In the genomic region with DNA sequence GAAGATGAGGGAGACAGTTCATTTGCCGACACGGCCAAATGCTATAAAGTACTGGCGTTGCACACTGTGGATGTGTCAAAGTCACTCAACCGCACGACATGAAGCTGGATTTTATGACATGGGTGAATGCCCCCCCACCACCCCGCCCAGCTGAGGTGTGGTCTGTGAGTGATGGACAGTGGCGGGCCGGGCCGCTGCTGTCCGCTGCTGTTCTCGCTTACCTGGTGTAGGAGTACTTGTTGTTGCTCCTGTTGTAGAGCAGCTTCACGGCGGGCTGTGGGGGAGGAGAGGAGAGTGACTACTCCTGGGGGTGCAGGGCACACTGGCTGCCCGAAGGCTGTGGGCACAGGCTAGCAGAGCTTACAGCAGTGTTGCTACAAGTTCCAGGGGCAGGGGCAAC, we compare ENCODE assay signal across 31 mouse cellular contexts.
"Had no signal": no experiment of that assay in that cellular context is flagged by ENCODE, and none has a peak within 500 bp of the region (broad histone marks: within the 10 kb centered on the region; RNA-seq: fewer than 3 reads in every experiment).

No protein-coding gene starts in this region.

- H3K27ac ChIP-seq: left cerebral cortex, adult 2 months; limb, embryonic 12.5 days; limb, embryonic 13.5 days; limb, embryonic 15.5 days; liver, embryonic 12.5 days; liver, embryonic 13.5 days; liver, embryonic 14.5 days; liver, embryonic 15.5 days; macrophage; midbrain, embryonic 10.5 days; midbrain, embryonic 12.5 days; midbrain, embryonic 15.5 days; neural tube, embryonic 12.5 days; neural tube, embryonic 13.5 days had no signal

- ATAC-seq: liver, embryonic 12.5 days; liver, postnatal 0 days; midbrain, embryonic 15.5 days; midbrain, embryonic 16.5 days had no signal

- H3K9ac ChIP-seq: limb, embryonic 12.5 days; limb, embryonic 13.5 days; limb, embryonic 15.5 days; liver, embryonic 12.5 days; liver, embryonic 13.5 days; liver, embryonic 14.5 days; liver, embryonic 15.5 days; liver, postnatal 0 days; lung, embryonic 14.5 days; lung, embryonic 15.5 days; midbrain, embryonic 12.5 days; midbrain, embryonic 15.5 days; neural tube, embryonic 12.5 days; neural tube, embryonic 13.5 days had no signal

- H3K9me3 ChIP-seq: limb, embryonic 10.5 days; limb, embryonic 12.5 days; limb, embryonic 13.5 days; limb, embryonic 15.5 days; liver, embryonic 12.5 days; liver, embryonic 13.5 days; liver, embryonic 15.5 days; lung, embryonic 15.5 days; megakaryocyte, embryonic 14.5 days; midbrain, embryonic 10.5 days; midbrain, embryonic 12.5 days; midbrain, embryonic 15.5 days; neural tube, embryonic 12.5 days; neural tube, embryonic 13.5 days had no signal

- H3K27me3 ChIP-seq: limb, embryonic 12.5 days; limb, embryonic 13.5 days; limb, embryonic 15.5 days; liver, embryonic 12.5 days; liver, embryonic 13.5 days; liver, embryonic 15.5 days; lung, embryonic 15.5 days; megakaryocyte, embryonic 14.5 days; midbrain, embryonic 12.5 days; midbrain, embryonic 15.5 days; neural tube, embryonic 12.5 days; neural tube, embryonic 13.5 days had no signal

- H3K4me2 ChIP-seq: limb, embryonic 12.5 days; limb, embryonic 13.5 days; limb, embryonic 15.5 days; liver, embryonic 11.5 days; liver, embryonic 12.5 days; liver, embryonic 13.5 days; liver, embryonic 15.5 days; lung, embryonic 14.5 days; lung, embryonic 15.5 days; midbrain, embryonic 11.5 days; midbrain, embryonic 12.5 days; midbrain, embryonic 15.5 days; neural tube, embryonic 12.5 days; neural tube, embryonic 13.5 days had no signal

- H3K4me3 ChIP-seq: left cerebral cortex, adult 2 months; limb, embryonic 10.5 days; limb, embryonic 12.5 days; limb, embryonic 13.5 days; limb, embryonic 15.5 days; liver, embryonic 12.5 days; liver, embryonic 13.5 days; liver, embryonic 15.5 days; lung, embryonic 15.5 days; megakaryocyte, embryonic 14.5 days; midbrain, embryonic 10.5 days; midbrain, embryonic 12.5 days; midbrain, embryonic 15.5 days; myocyte; neural tube, embryonic 12.5 days; neural tube, embryonic 13.5 days had no signal

- DNase-seq: left cerebral cortex, postnatal 4 days; liver; liver, embryonic 13.5 days; liver, postnatal 0 days; lung, adult 18-20 months; lung, adult 2 months; lung, embryonic 14.5 days; lung, postnatal 10 days; lung, postnatal 14 days; lung, postnatal 4 days; midbrain, embryonic 14.5 days had no signal
